Mouse (Mus musculus) kidney, postnatal 10 days (tissue): ENCODE data around the gene Zfp932.
"Not testable (repeated sequence)": the region's sequence is repeated elsewhere in the genome, so short reads cannot be mapped to it uniquely, and the experiment has no call there.

Experiments
- DNase-seq: peaks from one replicate; pipeline ENCODE4 v3.0.0; 2021; ENCODE audit warnings: mixed read lengths

Zfp932 gene

GRCm38 (mm10) chr5:109996026-109996937 lies at the start of gene Zfp932:
TSS of gene Zfp932 (plus strand) at chr5:109996521.
- DNase-seq = peak; percentile 89

DNA sequence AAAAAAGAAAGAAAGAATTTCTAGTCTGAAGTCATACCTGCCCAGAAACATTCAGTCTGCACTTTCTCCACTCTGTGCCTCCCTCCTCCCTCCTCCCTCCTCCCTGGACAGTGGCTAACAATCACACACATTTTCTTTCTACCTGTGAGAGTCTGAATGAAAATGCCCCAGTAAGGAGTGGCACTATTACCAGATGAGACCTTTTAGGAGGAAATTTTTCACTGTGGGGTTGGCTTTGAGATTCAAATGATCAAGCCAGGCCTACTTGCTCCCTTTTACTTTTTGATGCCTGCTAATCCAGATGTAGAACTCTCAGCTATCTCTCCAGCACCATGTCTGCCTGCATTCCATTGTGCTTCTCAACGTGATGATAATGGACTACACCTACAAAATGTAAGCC lies 46.0 kb upstream of the Zfp932 start:
- DNase-seq = no peak

- not testable (repeated sequence) for DNase-seq
Measured at GRCm38 (mm10) chr5:109980743-109981142, 15.6 kb upstream of the Zfp932 start.

DNA sequence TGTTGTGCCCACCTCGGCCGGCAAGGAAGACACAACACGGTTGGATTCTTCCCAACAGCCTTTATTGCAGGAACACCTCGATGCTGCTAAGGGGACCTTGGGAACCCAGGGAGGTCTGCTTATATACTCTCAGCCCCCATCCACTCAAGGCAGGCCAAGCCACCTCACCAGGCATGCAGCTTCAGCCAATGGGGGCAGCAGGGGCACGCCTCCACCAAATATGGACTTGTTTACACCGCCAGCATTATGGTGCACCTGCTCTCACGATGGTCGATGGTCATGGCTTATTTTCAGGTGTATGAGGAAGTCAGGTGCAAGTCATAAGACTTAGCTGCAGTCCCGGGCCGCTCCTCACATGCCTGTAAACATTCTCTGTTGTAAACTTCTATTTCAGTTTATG lies 860 bp upstream of the Zfp932 start:
- DNase-seq = not testable (repeated sequence)

GRCm38 (mm10) chr5:110015775-110016174 lies 19.5 kb downstream of the Zfp932 start:
- DNase-seq = peak; percentile 10

DNA sequence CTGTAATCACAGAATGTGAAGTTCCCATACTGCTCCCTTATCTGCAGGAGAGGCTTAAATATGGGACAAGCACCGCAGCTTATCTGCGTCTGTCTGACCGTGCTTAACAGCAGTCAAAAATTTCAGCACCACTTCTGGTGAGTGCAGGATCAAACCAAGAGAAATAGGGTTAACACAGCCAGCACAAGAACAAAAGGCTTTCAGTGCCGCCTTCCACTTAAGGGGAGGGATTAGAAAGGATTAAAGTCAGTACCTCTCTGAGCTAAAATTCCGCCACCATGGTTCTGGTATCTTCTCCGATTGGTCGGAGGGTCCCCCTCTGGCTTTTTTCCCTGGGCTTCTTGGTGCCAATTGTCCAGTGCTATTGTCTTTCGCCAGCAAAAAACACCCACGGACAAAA lies 27.0 kb downstream of the Zfp932 start:
- no peak for DNase-seq

DNA sequence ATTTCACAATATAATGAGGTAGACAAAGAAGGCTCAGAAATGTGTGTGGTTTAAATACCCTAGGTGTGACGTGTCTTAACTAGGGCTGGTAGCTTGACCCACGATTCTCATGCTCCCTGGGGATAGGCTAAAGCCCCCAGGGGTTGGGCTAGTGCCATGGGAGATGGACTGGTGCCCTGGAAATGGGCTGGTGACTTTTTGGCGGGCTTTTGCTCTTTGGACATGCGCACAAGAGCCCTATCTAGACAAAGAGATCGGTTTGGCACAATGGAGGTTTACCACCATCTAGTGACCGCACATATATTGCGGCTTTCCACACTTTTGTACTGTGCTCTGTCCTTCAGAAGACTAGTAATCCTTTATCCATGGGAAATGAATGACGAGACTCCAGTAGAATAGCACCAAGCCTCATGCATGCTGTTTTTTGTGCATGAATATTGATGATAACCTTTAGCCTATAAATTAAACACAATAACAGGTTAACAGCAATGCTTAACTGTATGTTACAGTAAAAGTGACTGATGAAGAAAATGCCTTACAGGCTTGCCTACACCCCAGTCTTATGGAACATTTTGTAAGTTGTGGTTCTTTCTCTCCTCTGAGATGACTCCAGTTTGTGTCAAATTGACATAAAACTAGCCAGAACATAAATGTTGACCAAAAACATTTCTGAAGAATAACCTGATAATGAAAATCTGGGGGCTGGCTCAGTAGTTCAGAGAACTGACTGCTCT lies 27.5 kb downstream of the Zfp932 start:
- peak; percentile 54 for DNase-seq

DNA sequence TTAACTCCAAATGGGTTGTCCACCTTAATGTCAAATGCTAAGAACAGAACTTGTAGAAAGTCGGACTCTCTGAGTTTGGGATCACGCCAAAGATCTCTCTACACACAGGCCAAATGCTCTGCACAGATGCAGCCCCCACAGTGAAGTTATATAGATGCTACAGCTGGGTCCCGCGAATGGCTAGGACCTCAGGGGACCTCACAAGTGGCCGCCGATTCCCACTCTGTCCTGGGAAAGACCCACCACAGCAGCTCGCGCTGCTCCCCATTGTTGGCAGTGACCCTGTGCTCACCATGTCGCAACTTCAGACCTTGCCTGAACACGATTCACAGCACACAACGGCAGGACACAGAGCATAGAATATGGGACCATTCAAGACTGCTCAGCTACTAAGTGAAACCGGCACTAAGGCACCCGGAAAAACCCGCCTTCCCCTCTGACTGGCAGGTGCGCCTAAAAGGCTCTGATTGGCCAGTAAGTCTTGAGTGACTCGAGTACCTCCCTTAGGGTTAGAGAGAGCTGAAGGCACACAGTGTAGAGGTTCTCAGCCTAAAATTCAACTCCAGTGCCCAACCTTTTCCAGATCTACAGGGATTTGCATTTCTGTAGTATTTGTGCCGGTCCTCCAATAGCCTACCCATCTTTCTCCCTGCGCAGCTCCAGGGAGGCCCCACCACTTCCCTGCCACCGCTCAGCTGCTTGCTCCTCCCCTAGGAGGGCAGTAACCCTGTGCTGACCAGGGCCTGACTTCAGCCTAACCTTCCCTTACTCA lies 61.5 kb downstream of the Zfp932 start:
- DNase-seq = peak; percentile 90
